Mouse (Mus musculus) layer of hippocampus, adult 8-10 months (tissue): ENCODE results near the gene Slc7a6os. TPM values are rescaled to one million over a fixed set of nuclear protein-coding genes. Genes with fewer than 3 reads are reported as not detected.
"Not testable (repeated sequence)": the region's sequence is repeated elsewhere in the genome, so short reads cannot be mapped to it uniquely, and the experiment has no call there.

Experiments
- DNase-seq, 2 experiments: peaks; one replicate each; pipeline ENCODE4 v3.0.0; 2022; ENCODE audit warnings: low spot score in 2 of 2
- total RNA-seq, 4 experiments: library from RNA; stranded (reverse); gene quantifications; 2 replicates each; pipeline ENCODE4 v1.2.4; 2022

Gene Slc7a6os
- 10 to 100 TPM; 22.2 to 29.7 (median 26.8) TPM for total RNA-seq

DNA sequence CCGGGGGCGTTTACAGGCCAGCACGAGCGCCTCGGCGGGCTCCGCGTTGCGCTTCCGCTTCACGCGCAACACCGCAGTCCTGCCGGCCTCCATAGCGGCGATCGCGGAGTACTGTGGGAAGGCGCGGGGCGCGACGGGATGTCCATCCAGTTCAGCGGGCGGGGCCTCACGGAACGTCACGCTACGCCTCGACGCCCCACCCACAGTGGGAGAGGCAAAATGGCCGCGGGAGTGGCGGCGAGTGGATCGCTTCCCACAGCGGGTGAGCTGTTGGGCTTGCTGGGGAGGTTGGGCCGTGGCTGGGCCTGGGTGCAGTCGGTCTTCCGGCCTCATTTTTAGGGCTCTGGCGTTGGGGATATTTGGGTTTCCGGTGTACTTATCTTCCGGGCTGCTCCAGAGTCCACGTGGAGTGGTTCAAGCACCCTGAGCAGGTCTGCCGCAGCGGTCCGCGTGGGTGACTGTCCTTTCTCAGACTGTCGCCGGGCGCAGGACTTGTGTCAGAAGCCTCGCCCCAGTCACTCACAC, at the start of gene Slc7a6os, which contains the start of gene Prmt7:
Slc7a6os (minus strand) TSS at position 115 of the 525 bp plus-strand sequence.
Prmt7 (plus strand) TSS at position 116 of the 525 bp plus-strand sequence.
- peak; percentile 91 to 94 for DNase-seq

DNA sequence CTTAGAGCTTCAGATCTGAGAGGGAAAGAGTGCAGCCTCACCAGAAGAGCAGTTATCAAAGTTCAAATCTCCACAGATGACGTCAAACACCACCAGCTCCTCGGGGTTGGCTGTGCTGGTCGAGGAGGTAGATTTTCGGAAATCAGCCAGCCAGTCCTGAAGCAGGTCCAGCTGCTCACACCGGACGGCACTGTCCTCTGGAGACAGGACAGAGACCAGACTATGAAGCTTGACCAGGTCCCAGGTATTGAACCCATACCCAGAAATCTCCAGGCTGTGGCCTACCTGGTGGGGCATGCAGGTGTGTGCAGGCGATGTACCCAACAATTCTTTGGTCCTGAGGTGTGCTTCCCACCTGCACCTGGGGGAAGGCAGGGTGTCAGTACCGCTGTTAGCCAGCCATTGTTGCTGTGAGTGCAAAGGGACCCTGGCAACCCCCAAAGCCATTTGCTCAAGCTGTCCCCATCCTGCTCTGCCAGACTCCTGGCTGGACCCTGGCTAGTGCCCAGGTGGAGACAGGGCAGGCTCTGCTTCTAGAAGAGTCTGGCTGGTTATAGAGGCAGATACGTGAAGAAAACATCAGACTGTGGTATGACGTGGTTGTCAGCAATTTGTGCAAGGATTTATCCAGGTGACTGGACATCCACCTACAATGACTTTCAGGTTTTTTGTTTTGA, 49.0 kb upstream of the Slc7a6os start:
- no peak for DNase-seq

DNA sequence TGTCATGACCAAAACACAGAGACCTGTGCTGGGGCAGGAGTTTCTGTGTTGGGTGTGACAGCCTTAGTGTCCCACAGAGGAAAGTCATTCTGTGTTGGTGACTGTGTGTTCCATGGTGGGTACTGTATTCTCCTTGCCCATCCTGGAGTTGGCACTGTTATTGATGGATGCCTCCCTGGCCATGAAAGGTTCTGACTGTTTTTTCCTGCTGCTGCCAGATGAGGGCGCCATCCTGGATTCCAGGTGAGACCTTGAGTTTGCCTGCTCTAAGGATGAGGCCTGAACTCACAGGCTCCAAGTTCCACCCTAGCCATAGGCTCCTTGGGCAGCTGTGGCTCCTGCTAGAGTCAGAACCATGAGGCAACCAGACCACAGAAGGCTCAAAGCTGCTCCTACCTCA, 47.4 kb upstream of the Slc7a6os start:
- DNase-seq, result no peak

DNA sequence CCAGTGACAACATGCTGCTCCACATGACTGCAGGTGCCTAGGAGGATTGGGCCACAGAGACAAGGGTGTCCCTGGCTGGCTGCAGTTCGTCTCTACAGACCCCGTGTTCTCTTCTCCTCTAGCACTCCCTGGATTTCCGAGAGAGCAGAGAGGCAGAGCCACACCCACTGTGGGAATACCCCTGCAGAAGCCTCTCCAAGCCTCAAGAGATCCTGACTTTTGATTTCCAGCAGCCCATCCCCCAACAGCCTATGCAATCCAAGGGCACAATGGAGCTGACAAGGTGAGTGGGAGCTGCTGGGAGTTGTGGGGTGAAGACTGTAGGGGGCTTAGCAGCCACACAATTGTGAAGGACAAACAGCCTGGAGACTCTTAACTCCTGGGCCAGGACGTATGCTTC, 39.5 kb upstream of the Slc7a6os start:
- no peak for DNase-seq

DNA sequence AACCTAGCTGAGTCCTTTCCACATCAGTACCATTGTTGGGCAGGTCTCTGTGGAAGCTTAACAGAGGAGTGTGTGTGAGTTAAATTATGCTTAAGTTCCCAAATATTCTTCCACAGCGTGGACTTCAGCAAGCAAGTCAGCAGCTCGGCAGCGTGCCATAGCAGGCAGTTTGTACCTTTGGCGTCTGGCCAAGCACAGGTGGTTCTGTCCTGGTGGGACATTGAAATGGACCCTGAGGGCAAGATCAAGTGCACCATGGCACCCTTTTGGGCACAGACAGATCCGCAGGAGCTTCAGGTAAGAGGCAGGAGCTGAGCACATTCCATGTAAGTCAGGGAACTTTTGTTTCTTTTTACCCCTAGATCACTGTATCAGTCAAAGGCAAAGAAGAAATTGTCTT, 26.4 kb upstream of the Slc7a6os start:
- no peak for DNase-seq

DNA sequence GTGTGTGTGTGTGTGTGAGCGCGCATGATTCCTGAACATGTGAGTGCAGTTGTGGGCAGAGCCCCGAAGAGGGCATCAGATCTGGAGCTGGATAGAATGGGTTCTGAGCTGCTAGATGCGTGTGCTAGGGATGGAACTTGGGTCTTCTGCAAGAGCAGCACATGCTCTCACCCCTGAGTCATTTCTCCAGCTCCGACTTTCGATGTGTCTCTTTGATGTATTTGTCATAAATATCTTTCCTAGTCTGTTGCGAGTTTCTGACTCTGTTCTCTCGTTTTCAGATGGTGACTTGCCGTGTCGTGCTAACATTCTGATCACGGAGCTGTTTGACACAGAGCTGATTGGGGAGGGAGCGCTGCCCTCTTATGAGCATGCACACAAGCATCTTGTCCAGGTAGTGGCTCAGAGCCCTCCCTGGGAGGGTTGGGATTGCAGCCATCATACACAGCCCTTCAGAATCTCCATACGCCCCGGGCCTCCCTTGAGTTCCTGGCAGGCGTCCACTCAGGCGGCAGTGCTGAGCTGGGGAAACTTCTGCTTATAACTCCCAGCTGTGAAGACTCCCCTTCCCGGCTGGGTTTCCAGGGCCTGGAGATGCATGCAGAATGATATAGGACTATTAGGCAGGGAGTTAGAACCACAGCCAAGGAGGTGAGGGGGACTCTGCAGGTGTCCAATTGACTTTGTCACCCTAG, 24.0 kb upstream of the Slc7a6os start:
- no peak for DNase-seq

DNA sequence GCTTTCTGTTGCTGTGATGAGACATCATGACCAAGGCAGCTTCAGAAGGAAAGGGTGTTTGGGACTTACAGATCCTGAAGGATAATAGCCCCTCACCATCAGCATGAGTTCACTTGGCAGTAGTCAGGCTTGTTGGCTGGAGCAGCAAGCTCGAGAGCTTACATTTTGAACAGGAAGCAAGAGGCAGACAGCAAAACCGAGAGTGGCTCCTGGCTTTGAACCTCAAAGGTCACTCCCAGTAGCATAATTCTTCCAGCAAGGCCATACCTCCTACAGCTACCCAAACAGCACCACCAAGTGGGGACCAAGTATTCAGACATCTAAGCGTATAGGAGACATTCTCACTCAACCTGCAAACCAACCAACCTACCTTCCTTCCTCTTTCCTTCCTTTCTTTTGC, 22.0 kb upstream of the Slc7a6os start:
- DNase-seq, result no peak

DNA sequence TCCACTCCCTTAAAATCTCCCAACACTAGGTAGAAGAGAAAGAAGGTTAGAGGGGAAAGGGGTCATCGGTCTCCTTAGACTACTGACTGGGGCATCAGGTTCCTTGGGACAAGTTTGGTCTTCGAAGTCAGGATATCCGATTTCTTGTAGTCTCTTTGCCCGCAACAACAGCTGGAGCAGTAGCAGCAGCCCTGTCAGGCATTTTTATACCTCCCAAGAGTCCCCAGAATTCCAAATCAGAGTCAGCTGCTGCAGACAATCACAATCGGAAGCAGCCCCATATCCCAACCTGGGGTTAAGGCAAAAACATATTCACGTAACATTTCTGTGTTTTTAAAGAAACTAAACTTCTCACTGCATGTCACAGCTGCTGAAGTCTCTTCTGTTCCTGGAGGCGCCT, 20.8 kb upstream of the Slc7a6os start:
- no peak for DNase-seq

DNA sequence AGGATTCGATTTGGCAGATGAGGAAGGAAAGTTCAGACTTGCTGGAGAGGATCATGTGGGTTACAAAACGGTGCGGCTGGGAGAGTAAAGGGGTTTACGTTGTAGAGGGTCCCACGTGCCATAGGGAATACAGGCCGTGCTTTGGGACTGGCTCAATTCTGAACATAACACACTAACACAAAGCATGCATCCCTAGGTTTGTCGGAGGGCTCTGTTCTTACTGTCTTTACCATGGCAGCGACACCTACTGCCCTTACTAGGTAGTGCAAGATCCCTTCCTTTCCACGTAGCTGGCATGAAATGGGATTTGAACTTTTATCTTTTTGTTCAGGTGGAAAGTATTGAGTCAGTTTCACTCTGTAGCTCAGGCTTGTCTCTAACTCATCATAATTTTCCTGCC, 15.9 kb upstream of the Slc7a6os start:
- no peak for DNase-seq

DNA sequence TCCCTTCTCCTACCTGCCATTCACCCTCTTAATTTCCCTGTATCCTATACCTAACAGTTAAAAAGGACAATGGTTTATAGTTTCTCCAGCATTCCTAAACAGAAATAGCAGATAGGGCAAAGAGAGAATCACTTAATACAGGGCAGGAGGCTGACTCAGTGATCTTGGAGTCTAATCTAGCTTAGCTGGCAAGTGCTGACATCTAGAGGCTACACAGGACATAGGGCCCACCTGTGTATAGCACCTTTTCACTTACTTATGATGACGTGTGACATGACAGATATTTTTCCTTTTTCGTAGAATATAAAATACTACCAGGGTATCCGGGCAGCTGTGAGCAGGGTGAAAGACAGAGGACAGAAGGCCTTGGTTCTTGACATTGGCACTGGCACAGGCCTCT, 8.9 kb upstream of the Slc7a6os start:
- DNase-seq, result no peak

DNA sequence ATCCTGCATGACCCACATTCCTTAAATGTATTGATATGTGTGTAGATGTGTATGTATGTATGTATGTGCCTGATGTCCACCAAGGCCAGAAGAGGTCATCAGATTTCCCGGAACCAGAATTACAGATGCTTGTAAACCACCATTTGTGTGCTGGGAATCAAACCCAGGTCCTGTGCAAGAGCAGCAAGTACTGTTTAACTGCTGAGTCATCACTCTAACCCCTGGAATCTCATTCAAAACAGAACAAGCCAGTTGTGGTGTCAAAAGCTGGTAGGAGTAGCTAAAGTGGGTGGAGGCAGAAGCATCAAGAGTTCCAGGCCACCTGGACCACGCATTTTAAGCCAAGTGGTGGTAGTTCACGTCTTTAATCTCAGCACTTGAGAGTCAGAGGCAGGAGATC, 3.2 kb upstream of the Slc7a6os start:
- DNase-seq, result no peak

DNA sequence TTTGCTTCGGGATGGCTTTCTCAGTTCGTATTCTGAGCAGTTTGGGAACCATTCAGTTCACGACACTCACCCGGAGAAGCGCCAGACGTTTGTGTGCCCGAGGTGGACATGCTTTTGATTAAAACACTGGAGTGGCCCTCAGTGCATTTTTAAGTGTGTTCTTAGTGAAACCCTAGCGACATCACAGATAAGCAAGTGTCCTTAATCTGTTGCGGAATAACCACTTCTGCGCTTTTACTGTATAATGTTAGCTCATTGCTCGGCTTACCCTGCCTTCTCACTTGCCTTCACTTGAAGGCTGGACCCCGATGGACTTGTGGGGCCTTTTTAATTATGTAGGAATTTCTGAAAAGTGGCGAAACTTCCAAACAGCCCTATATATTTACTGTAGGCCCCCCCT, 686 bp upstream of the Slc7a6os start:
- no peak for DNase-seq

DNA sequence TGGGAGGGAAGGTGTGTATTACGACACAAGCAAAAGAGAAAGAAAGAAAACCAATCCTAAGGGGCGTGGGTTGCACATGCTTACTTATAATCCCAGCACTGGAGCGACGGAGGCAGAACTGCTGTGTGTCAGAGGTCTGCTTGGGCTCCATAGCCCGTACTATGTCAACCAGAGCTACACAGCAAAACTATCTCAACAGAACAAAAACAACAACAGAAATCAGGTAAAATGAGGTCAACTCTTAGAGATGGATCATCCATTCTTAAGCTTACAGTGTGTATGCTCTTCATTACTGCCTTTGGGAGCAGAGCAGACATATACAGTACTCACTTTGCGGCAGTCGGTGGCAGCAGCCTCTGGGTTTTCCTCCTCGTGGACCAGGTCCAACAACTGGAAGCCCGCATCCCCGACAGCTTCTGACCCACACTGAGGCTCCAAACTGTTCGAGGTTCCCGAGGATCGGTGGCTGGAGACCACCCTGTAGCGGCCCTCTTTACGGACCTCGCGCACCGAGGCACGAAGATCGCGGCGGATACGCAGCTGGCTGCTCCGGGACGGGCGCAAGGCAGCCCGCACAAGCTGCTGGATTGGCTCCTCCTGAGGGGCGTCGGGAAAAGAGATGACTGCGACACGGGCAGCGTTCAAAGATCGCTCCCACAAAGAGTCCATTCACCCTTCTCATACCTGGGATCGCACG, 552 bp downstream of the Slc7a6os start:
- peak in 1 of 2 experiments; percentile 32 for DNase-seq

DNA sequence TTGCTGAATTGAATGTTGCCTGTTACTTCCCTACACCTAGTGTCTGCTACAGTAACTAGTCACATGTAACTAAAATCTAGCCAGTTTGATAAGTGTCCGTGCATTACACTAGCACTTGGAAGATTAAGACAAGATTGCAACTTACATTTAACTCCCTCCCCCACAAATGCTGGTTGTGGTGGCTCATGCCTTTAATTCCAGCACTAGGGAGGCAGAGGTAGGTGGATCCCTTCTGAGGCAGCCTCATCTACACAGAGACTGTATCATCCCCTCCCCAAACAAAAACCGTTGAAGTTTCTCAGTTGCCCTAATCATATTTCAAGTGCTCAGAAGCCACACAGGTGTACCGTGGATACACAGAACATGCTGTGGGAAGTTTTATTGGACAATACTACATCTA, 11.1 kb downstream of the Slc7a6os start:
- not testable (repeated sequence) for DNase-seq

DNA sequence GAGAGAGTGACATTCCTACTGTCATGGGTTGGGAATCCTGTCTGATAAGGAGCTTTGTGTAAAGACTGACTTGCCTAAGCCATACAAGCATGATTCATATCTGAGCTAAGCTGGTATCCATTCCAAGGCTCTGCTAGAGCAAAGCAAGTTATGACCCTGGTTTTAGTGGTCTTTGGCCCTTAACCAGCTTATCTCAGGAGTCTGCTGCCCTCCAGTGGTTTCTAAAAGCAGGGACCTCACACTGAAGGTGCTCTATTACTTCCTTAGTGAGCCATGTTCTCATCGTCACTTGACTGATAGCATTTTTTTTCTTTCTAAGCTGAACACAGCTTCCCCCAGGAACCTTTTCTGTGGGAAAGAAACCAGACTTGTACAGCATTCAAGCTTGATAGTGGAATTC, 12.0 kb downstream of the Slc7a6os start:
- DNase-seq, result no peak

DNA sequence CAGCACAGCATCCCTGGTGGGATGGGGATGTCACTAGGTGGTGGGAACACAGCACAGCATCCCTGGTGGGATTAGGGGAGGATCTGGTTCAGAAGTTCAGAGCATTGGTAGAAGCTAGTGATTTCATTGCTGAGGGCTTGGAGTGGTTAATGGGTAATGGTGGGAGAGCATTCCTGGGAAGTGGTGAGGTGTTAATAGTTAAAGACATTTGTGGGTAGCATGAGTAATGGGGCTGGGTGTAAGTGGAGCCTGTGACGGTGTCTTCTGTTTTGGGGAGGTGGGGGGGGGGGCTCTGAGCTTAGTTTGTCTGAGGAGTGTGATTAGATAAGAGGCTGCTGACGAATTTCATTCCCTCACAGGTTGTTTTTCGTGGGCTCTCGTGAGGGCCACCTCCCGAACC, 16.7 kb downstream of the Slc7a6os start:
- DNase-seq, result no peak

DNA sequence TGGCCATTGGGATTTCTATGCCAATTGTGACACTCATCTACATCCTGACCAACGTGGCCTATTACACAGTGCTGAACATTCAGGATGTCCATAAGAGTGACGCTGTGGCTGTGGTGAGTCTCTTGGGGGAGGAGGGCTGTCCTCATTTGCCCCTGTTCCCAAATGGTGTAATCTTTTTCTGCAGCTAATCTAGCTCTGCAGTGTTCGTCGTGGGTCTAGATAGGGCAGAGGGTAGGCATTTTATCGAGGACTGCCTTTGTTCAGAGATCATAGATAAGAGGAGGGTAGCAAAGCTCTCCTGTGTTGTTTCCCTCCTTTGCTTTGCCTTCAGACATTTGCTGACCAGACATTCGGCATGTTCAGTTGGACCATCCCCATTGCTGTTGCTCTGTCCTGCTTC, 17.6 kb downstream of the Slc7a6os start:
- DNase-seq, result no peak

DNA sequence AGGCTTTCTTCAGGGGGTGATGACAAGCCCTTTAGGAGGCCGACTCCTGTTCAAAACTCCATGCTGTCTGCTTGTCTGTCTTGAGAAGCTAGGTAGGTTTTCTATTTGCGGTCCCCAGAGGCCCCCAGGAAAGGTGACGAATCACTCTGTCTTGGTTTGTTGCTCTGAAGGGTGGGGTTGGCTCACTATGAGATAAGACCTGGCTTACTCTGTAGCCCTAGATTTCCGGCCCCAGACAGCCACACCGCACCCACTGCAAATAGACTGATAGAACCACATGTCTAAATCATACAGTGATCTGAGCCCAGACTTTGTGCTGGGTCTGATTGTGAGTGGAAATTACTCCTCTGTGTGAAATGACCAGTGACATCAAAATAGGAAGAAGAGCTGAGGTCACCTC, 19.1 kb downstream of the Slc7a6os start:
- no peak for DNase-seq

DNA sequence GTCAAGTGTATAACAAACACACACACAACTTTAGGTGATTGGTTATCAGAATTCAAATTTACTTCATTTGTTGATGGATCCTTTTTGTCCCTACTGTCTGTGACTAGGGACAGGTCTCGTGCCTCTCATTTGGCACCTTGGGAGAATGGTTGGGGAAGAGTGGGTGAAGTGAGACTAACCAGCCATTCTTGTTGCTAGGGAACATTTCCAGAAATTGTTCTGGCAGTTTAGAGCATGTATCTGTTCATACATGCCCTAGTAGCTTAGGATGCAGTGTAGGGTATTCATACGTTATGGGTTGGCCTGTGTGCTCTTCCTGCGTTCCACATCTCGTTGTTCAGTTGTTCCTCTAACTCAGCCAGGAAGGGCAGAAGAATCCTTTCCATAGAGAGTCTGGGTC, 21.6 kb downstream of the Slc7a6os start:
- DNase-seq, result no peak

DNA sequence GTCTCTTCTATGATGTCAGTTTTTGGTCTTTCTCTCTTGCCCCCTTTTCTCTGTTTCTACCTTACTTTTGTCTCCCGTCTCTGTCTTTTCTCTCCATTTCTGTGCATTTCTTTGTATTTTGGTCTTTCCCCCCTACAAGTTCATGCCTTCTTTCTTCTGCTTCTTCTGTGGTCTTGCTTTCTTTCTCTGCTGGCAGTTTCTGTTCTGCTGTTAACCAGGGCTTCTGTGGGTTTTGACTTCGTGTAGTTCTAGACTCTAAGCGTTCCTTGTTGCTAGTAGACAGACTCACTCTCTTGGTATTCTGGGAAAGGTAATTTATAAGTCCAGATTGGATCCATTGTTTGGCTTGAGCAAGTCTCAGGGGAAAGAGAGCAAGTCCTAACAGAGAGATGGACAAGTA, 24.3 kb downstream of the Slc7a6os start:
- DNase-seq, result no peak

DNA sequence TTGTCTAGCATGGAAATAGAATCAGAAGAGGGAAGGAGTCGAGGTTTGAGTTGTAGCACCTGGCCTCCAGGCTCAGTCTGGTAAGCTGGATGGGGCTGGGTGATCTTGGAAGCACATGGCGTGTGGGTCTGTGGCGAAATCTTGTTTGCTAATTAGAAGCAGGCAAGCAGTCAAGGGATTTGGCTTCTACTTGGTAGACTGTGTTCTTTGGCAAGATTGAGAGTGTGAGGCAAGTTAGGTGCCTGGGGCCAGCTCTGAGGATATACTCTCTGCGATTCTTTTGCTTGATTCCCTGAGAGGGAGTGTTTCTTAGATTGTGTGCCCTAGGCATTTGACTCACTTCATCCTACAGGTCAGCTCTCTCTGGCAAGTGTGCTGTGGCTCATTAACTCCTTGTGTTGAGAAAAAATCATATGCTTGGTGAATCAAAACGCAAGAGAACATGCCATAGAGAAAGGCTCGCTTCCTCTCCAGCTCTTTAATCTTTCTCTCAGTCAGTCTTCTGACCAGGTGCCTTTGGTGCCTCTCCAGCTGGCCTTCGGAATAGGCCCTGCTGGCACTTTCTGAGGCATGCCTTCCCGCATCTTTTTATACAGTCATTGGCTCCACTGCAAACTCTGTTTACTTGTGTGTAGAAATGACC, 25.0 kb downstream of the Slc7a6os start:
- DNase-seq, result peak; percentile 37 to 54

DNA sequence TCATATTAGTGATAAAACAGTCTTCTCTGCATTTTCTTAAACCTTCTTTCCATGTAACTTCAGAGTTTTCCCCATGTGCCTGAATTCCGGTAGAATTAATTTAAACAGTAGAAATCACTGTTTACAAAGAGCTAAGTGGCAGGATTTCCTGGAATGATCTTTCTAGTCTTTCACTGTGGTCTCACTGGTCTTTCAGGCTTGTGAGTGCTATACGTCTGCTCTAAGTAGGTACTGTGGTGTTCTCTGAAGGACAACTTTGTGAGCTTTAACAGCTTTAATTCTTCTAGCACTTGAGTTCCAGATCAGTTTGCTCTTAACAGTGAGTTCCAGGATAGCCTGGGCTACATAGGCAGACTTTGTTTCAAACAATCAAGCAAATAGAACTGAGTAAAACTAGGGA, 32.3 kb downstream of the Slc7a6os start:
- DNase-seq, result no peak
